Mouse (Mus musculus) heart, embryonic 12.5 days (tissue): ENCODE measurements around the gene Sh3bp1. TPM values are rescaled to one million over a fixed set of nuclear protein-coding genes. Genes with fewer than 3 reads are reported as not detected.

Experiments used
- ATAC-seq: fragments of 200-750 bp; cut with Nextera tagmentation; 2 replicates; pipeline ENCODE4 v1.8.0; 2017; ENCODE audit warnings: moderate TSS enrichment, moderate library complexity; ENCODE audit not compliant: insufficient number of reproducible peaks, low FRiP score
- H3K27ac ChIP-seq: fragments of 300-500 bp; sonication (generic); 2 replicates; pipeline ENCODE4 v1.5.1; 2016; ENCODE audit warnings: mild to moderate bottlenecking, moderate library complexity; ENCODE audit not compliant: poor library complexity, severe bottlenecking
- H3K27me3 ChIP-seq: fragments of 300-500 bp; sonication (generic); replicated peaks from 2 replicates; pipeline ENCODE4 v1.6.1; 2016; ENCODE audit warnings: mild to moderate bottlenecking, moderate library complexity
- H3K36me3 ChIP-seq: fragments of 300-500 bp; sonication (generic); 2 replicates; pipeline ENCODE4 v1.6.1; 2016; ENCODE audit warnings: mild to moderate bottlenecking, moderate library complexity
- H3K4me1 ChIP-seq: fragments of 300-500 bp; sonication (generic); replicated peaks from 2 replicates; pipeline ENCODE4 v1.6.1; 2016; ENCODE audit warnings: mild to moderate bottlenecking
- H3K4me2 ChIP-seq: fragments of 300-500 bp; sonication (generic); 2 replicates; pipeline ENCODE4 v1.6.1; 2016; ENCODE audit warnings: mild to moderate bottlenecking, moderate library complexity
- H3K4me3 ChIP-seq: fragments of 300-500 bp; sonication (generic); 2 replicates; pipeline ENCODE4 v1.5.1; 2016; ENCODE audit warnings: mild to moderate bottlenecking
- H3K9ac ChIP-seq: fragments of 300-500 bp; sonication (generic); 2 replicates; pipeline ENCODE4 v1.6.1; 2016; ENCODE audit warnings: mild to moderate bottlenecking, moderate library complexity
- H3K9me3 ChIP-seq: fragments of 300-500 bp; sonication (generic); replicated peaks from 2 replicates; pipeline ENCODE4 v1.6.1; 2016; ENCODE audit warnings: mild to moderate bottlenecking, moderate library complexity
- WGBS: fragments of 180-500 bp; shearing (Covaris S2); methylation state at CpG from one replicate; pipeline ENCODE4 v1.1.7; 2016; 5-methylcytosine and 5-hydroxymethylcytosine counted together
- polyA plus RNA-seq: library from polyadenylated mRNA; unstranded; fragments of >200 nt; fragmentation: Nextera tagmentation; extraction: Ambion mirVana; gene quantifications from 2 replicates; pipeline ENCODE4 v1.2.1, GENCODE M21; 2016

Sh3bp1 gene
- polyA plus RNA-seq, 1 experiment from 2014 or later = 26.2 TPM

DNA sequence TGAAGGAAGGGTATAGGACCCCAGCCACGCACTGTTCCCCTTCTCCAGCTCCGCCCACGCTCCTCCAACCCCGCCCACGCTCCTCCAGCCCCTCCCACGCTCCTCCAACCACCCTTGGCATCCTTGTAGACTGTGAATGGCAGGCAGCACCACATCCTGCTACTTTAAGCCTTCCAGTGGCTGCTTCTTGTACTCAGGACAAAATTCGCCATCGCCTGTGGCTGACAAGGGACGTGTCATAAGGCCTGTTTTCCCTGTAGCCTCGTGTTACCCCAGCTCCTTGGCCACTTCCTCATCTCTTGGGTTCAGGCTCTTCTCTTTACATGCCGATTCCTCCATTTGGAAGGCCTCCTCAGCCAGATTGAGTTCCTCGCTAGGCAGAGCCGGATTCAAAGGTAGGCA, 35.7 kb upstream of the Sh3bp1 start:
- Histone ChIP-seq H3K36me3 (no peaks in the 10 kb centered on the region), H3K4me2 (no peak overlapping the region), H3K27me3 (no peaks in the 10 kb centered on the region), H3K27ac (no peak overlapping the region), H3K4me1 (peaks cover 28% of the 10 kb centered on the region), H3K4me3 (no peak overlapping the region), H3K9ac (no peak overlapping the region), H3K9me3 (no peaks in the 10 kb centered on the region)
- no peak for ATAC-seq
- 42% methylated on average over 13 of the region's 13 CpGs for WGBS

DNA sequence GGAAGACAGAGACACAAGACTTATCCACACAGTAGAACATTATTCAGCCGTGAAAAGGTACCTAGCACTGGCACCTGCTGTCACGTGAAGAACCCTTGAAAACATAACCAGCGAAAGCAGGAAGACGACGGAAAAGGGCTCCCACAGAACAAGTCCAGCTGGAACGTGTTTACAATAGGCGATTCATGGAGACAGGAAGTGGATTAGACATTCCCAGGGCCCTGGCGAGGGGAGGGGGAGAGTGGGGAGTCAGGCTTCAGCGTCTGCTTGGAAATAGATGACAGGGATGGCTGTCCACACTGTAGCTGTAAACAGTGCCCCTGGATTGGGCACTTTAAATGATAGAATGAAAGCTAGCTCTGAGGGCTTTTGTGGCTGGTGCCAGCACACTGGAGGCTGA, 31.2 kb upstream of the Sh3bp1 start:
- peak; percentile 60 for ATAC-seq

DNA sequence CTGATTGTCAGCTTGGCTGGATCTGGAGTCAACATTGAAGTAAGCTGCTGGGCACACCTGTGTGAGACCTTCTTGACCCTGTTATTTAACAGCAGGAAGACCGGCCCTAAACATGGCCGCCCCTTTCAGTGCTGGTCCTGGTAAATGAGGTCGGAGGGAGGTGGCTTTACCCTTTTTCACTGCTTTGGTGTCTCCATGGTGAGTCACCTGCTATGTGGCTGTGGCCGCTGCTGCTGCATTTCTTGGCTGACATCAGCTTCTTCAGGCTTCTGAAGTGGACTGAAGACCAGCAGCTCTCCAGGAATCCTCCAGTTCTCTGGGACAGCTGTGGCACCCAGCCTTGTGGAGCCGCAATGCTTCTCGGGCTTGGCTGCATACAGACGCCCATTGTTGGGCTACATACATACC, 30.7 kb upstream of the Sh3bp1 start:
- H3K27ac ChIP-seq = peak overlapping the region; percentile 81
- no peak overlapping the region for H3K4me2 ChIP-seq
- peaks cover 17% of the 10 kb centered on the region for H3K4me1 ChIP-seq
- H3K36me3 ChIP-seq = no peaks in the 10 kb centered on the region
- 70% methylated on average over 7 of the region's 7 CpGs for WGBS
- H3K4me3 ChIP-seq = no peak overlapping the region
- H3K27me3 ChIP-seq = no peaks in the 10 kb centered on the region
- no peaks in the 10 kb centered on the region for H3K9me3 ChIP-seq
- peak overlapping the region; percentile 52; the same call in 1 of the 2 replicates for H3K9ac ChIP-seq
- ATAC-seq = no peak

More for the DNA sequence above, 31.2 kb upstream of the Sh3bp1 start:
- Histone ChIP-seq H3K4me3 (no peak overlapping the region), H3K4me1 (peaks cover 18% of the 10 kb centered on the region), H3K27me3 (no peaks in the 10 kb centered on the region), H3K4me2 (no peak overlapping the region), H3K9me3 (no peaks in the 10 kb centered on the region), H3K9ac (peak overlapping the region; percentile 52; the same call in 1 of the 2 replicates), H3K27ac (peak overlapping the region; percentile 81), H3K36me3 (no peaks in the 10 kb centered on the region)
- WGBS = 33% methylated on average over 9 of the region's 9 CpGs

DNA sequence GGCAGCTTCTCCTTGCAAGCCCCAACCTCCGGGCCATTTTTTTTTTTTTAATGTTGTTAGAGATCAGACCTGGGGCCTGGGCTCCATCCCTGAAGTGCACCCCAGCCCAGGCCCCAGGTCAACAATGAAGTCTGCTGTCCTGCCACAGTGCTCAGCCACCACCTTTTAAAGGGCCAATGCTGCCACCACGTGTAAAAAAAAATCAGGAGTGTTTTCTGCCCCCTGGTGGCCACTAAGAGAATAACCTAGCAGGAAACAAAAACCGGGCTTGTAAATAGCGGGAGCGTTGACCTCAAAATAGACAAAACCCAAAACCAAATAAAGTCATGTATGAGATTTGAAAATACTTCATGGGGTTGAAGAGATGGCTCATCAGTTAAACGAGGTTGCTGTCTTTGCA, 29.8 kb upstream of the Sh3bp1 start:
- WGBS = 30% methylated on average over 6 of the region's 6 CpGs
- no peak for ATAC-seq
- H3K9me3 ChIP-seq = no peaks in the 10 kb centered on the region
- peaks cover 17% of the 10 kb centered on the region for H3K4me1 ChIP-seq
- H3K36me3 ChIP-seq = no peaks in the 10 kb centered on the region
- H3K4me2 ChIP-seq = no peak overlapping the region
- no peak overlapping the region for H3K9ac ChIP-seq
- no peaks in the 10 kb centered on the region for H3K27me3 ChIP-seq
- H3K4me3 ChIP-seq = no peak overlapping the region
- no peak overlapping the region for H3K27ac ChIP-seq

- Histone ChIP-seq H3K4me1 (peaks cover 27% of the 10 kb centered on the region), H3K4me3 (no peak overlapping the region), H3K27me3 (no peaks in the 10 kb centered on the region), H3K4me2 (no peak overlapping the region), H3K9ac (no peak overlapping the region), H3K27ac (no peak overlapping the region), H3K9me3 (no peaks in the 10 kb centered on the region), H3K36me3 (no peaks in the 10 kb centered on the region)
- WGBS = 51% methylated on average over 5 of the region's 5 CpGs
- ATAC-seq = no peak
Measured at GRCm38 (mm10) chr15:78872021-78872608, 27.5 kb upstream of the Sh3bp1 start.

DNA sequence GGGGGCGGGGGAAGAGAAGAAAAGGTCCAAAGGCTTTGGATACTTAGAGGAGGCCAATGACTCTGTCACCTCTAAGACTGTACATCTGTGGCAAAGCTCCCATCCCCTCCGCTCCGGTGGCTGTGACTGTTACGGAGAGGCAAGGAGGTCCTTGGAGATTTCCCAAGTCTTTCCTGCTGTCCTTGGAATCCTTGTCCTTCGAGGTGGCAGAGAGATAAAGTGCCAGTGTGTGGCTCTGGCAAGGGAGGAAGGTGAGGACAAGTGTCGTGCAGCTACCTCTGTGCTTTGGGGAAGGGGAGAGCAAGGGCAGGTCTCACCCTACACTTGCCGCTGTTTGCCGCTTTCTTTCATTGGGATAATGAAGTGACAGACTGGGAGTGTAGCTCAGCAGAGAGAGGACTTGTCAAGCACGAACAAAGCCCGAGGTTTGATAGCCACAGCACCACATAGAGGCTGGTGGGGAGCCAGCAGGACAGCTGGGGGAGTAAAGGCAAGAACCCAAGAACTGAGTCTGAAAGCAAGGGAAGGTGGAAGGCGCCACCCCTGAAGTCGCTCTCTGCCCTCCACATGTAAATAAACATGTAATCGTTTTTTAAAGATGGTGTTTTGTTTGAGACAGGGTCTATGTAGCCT, 25.6 kb upstream of the Sh3bp1 start:
- H3K36me3 ChIP-seq = no peaks in the 10 kb centered on the region
- H3K4me3 ChIP-seq = no peak overlapping the region
- WGBS = 41% methylated on average over 13 of the region's 13 CpGs
- H3K9me3 ChIP-seq = no peaks in the 10 kb centered on the region
- no peaks in the 10 kb centered on the region for H3K27me3 ChIP-seq
- H3K9ac ChIP-seq = 0 out of 2 replicates have a peak overlapping the region, but pooled peaks have one; percentile 32
- H3K4me2 ChIP-seq = no peak overlapping the region
- no peak for ATAC-seq
- H3K4me1 ChIP-seq = peaks cover 26% of the 10 kb centered on the region
- no peak overlapping the region for H3K27ac ChIP-seq

GRCm38 (mm10) chr15:78874989-78875388, 24.6 kb upstream of the Sh3bp1 start:
- Histone ChIP-seq H3K4me2 (no peak overlapping the region), H3K27me3 (no peaks in the 10 kb centered on the region), H3K9ac (no peak overlapping the region), H3K36me3 (peaks cover 4% of the 10 kb centered on the region; the same call in 1 of the 2 replicates), H3K4me1 (peaks cover 35% of the 10 kb centered on the region), H3K4me3 (no peak overlapping the region), H3K27ac (no peak overlapping the region), H3K9me3 (no peaks in the 10 kb centered on the region)
- WGBS = 71% methylated on average over 8 of the region's 8 CpGs
- ATAC-seq = no peak

- Histone ChIP-seq H3K9ac (no peak overlapping the region), H3K27ac (peak overlapping the region; percentile 99; the same call in 1 of the 2 replicates), H3K4me3 (no peak overlapping the region), H3K9me3 (no peaks in the 10 kb centered on the region), H3K4me1 (peaks cover 41% of the 10 kb centered on the region), H3K4me2 (peak overlapping the region; percentile 77), H3K36me3 (peaks cover 8% of the 10 kb centered on the region; the same call in 1 of the 2 replicates), H3K27me3 (no peaks in the 10 kb centered on the region)
- ATAC-seq = no peak
- 79% methylated on average over 5 of the region's 5 CpGs for WGBS
Measured at GRCm38 (mm10) chr15:78875537-78875936, 24.0 kb upstream of the Sh3bp1 start.

DNA sequence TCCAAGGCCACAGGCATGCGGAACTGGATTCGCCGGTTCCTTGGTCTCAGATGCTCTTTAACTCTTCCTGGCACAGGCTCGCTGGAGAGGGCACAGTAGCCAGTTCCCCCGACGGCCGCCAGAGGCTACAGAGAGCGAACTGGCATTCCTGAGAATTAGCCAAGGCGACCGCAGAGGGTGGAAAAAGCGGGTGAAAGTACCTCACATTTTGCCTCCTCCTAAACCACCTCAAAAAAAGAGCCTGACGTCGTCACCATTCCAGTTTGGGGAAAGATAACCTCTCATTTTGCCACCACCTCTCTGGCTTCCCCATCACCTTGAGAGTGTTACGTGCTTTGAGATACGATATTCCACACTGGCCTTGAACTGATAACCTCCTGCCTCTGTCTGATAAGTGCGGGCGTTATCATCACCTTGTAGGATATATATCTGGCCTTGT, 23.3 kb upstream of the Sh3bp1 start:
- H3K4me1 ChIP-seq = peaks cover 43% of the 10 kb centered on the region
- no peaks in the 10 kb centered on the region for H3K9me3 ChIP-seq

DNA sequence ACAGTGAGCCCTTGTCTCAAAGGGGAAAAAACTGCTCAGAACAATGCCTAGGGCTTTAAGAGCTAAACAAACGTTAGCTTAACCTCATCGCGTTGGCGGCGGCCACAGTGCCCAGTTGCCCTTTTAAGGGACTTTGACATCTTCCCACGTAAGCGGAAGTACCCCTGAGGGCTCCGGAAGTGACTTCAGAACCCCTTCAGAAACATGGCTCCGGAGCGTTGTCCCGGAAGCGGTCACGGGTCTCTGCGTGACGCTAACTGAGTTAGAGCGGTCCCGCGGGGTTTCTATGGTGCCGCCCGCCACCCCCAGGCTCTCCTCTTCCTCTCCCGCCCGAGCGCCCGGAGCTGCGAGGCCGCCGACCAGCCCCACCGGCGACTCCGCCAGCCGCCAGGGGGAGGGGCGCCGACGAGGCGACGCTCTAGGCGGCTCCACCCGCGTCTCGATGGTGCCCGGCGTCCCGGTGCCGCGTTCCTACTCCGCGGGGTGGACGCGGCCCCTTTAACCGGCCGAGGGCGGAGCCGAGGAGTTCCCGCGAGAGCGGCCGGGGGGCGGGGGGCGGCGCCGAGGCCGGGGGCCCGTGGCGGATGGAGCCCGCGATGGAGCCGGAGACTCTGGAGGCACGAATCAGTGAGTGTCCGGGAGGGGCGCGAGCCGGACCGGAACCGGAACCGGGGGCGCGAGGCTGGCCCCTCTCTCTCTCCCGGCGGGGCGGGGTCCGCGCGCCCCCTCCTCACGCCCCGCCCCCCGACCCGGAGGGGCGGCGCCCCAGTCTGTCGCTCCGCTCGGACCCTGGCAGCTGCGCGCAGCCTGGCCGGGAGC, 22.4 kb upstream of the Sh3bp1 start, which contains the start of gene Gga1:
Gene Gga1, plus strand, starts transcription at position 200 of the 819 bp plus-strand sequence.
- peaks cover 43% of the 10 kb centered on the region for H3K4me1 ChIP-seq

More for the DNA sequence above, 23.3 kb upstream of the Sh3bp1 start:
- peak overlapping the region; percentile 78 for H3K4me3 ChIP-seq
- 2% methylated on average over 17 of the region's 17 CpGs for WGBS
- no peaks in the 10 kb centered on the region for H3K27me3 ChIP-seq
- no peak for ATAC-seq
- peak overlapping the region; percentile 77 for H3K4me2 ChIP-seq
- peak overlapping the region; percentile 90 for H3K9ac ChIP-seq
- H3K36me3 ChIP-seq = peaks cover 15% of the 10 kb centered on the region
- H3K27ac ChIP-seq = peak overlapping the region; percentile 99

More for the DNA sequence above, 22.4 kb upstream of the Sh3bp1 start, which contains the start of gene Gga1:
- no peaks in the 10 kb centered on the region for H3K27me3 ChIP-seq
- 1% methylated on average over 67 of the region's 95 CpGs for whole genome bisulfite sequencing
- peak within 1 kb of the TSS; percentile 78 for H3K4me3 ChIP-seq
- H3K9ac ChIP-seq = peak within 1 kb of the TSS; percentile 90
- H3K9me3 ChIP-seq = no peaks in the 10 kb centered on the region
- H3K4me2 ChIP-seq = peak within 1 kb of the TSS; percentile 77
- peaks cover 25% of the 10 kb centered on the region for H3K36me3 ChIP-seq
- peak within 1 kb of the TSS; percentile 99 for H3K27ac ChIP-seq
- peak; percentile 94 for ATAC-seq
